Mouse (Mus musculus): ENCODE measurements around the gene Akap13. TPM values are rescaled to one million over a fixed set of nuclear protein-coding genes. Genes with fewer than 3 reads are reported as not detected.

Akap13 gene
- polyA plus RNA-seq, 1 experiment from 2014 or later: 31.0 TPM

DNA sequence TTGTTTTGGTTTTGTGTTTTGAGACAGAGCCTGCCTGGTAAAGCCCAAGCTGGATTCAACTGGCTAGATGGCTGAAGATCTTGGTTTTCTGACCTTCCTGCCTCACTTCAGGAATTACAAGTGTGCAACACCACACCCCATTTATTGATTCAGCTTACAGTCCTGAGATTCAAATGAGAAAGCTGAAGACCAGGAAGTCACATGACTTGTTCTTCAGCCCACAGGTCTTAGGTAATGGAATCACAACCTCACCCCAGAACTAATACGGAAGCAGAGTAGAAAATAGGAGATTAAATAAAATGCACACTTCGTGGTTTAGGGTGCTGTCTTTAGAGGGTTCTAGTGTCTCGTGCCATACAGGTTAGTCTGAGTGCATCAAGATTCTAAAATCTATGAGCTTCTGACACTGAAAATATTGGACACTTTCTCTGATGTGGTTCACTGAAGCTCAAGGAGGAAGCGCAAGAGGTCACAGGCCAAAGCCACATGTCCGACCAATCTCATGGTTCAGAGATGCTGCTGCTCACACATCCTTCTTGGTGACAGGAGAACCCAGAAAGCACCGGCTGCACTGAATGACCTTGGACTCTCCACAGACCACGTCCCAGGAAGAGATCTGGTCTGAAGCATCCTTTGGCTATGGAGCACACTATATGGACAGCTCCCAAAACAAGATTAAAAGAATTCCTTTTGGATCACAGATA is 39.3 kb upstream of the Akap13 start:
- H3K4me1 ChIP-seq (replicated peaks; ENCODE audit: control insufficient read depth, insufficient read depth, low read length): peaks cover 4% of the 10 kb centered on the region; the same call in 1 of the 2 replicates
- WGBS: 84% methylated on average over 7 of the region's 7 CpGs
- no peak for ATAC-seq (replicated peaks; ENCODE audit: low FRiP score)
- H3K9ac ChIP-seq (ENCODE audit: low read length): no peak overlapping the region
- no peak overlapping the region for H3K27ac ChIP-seq (ENCODE audit: low read depth, low read length)
- no peak overlapping the region for H3K4me3 ChIP-seq (ENCODE audit: low read depth, low read length)
- no peaks in the 10 kb centered on the region for H3K36me3 ChIP-seq (ENCODE audit: control insufficient read depth, insufficient read depth, low read length)
- no peaks in the 10 kb centered on the region for H3K9me3 ChIP-seq (ENCODE audit: control insufficient read depth, low read length)
- DNase-seq (ENCODE audit: low spot score): no peak
- H3K27me3 ChIP-seq (ENCODE audit: control insufficient read depth, insufficient read depth, low read length): peaks cover 11% of the 10 kb centered on the region
- no peak overlapping the region for H3K4me2 ChIP-seq (ENCODE audit: low read depth, low read length, severe bottlenecking)

DNA sequence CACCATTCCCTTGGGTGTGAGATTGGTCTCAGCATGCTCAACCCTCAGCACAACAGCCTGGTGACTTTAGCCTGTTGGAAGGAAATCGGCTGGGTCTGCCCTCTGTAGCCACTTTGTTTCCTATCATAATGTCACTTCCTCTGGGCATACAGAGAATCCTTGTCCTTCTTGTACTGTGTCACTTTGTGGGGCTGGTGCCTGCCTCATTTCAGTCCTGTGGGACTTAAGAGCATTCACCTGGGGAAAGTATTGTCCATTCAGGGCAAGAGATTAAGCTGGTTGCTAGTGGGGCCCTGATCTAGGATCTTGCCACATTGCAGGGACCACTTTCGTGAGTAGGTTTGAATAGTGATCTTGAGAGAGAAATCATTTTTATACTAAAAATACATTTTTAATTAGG is 34.4 kb upstream of the Akap13 start:
- H3K36me3 ChIP-seq (ENCODE audit: control insufficient read depth, insufficient read depth, low read length): no peaks in the 10 kb centered on the region
- ATAC-seq (replicated peaks; ENCODE audit: low FRiP score): no peak
- H3K4me3 ChIP-seq (ENCODE audit: low read depth, low read length): no peak overlapping the region
- 75% methylated on average over 2 of the region's 2 CpGs for WGBS
- H3K27ac ChIP-seq (ENCODE audit: low read depth, low read length): no peak overlapping the region
- DNase-seq (ENCODE audit: low spot score): no peak
- no peaks in the 10 kb centered on the region for H3K4me1 ChIP-seq (replicated peaks; ENCODE audit: control insufficient read depth, insufficient read depth, low read length)
- H3K4me2 ChIP-seq (ENCODE audit: low read depth, low read length, severe bottlenecking): no peak overlapping the region
- no peaks in the 10 kb centered on the region for H3K27me3 ChIP-seq (ENCODE audit: control insufficient read depth, insufficient read depth, low read length)
- no peaks in the 10 kb centered on the region for H3K9me3 ChIP-seq (ENCODE audit: control insufficient read depth, low read length)
- no peak overlapping the region for H3K9ac ChIP-seq (ENCODE audit: low read length)

DNA sequence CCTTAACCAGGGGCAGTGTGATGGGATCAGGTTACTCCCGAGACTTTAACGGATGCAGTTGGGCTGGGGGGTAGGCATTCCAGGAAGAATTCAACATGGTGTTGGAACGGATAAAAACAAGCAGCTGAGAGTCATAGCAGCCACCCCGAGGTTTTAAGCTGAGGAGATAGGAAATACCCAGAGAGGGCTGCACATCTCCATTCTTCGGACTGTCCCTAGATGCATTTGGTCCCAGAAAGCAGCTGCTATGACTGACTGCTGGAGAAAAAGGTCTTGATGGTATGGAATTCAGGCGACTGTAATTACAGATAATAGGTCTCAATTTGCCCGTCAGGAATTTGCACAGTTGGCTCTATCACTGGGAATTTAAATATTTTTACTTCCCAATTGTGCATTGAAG is 31.2 kb upstream of the Akap13 start:
- H3K9ac ChIP-seq (ENCODE audit: low read length): no peak overlapping the region
- no peaks in the 10 kb centered on the region for H3K27me3 ChIP-seq (ENCODE audit: control insufficient read depth, insufficient read depth, low read length)
- H3K4me2 ChIP-seq (ENCODE audit: low read depth, low read length, severe bottlenecking): no peak overlapping the region
- no peaks in the 10 kb centered on the region for H3K4me1 ChIP-seq (replicated peaks; ENCODE audit: control insufficient read depth, insufficient read depth, low read length)
- ATAC-seq (replicated peaks; ENCODE audit: low FRiP score) (no peak), DNase-seq (ENCODE audit: low spot score) (no peak)
- no peak overlapping the region for H3K27ac ChIP-seq (ENCODE audit: low read depth, low read length)
- H3K4me3 ChIP-seq (ENCODE audit: low read depth, low read length): no peak overlapping the region
- H3K9me3 ChIP-seq (ENCODE audit: control insufficient read depth, low read length): no peaks in the 10 kb centered on the region
- H3K36me3 ChIP-seq (ENCODE audit: control insufficient read depth, insufficient read depth, low read length): no peaks in the 10 kb centered on the region
- 70% methylated on average over 7 of the region's 7 CpGs for WGBS

DNA sequence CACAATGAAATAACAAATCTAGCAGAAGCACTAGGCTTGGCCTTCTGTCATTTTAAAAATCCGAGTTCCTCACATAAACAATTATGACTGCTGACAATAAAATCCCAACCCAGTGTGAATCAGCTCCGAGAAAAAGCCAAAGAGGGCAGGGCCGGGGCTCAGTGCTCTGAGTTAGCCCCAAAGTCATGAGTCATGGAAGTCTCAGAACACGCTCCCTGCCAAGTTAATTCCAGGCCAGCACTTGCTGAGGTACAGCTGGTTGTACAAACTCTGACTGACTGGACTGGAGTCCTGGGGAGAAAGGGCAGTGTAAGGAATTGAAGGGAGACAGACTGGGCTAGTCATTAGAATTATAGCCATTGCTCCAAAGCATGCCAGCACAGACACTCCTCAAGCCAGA is 28.0 kb upstream of the Akap13 start:
- no peak overlapping the region for H3K27ac ChIP-seq (ENCODE audit: low read depth, low read length)
- no peaks in the 10 kb centered on the region for H3K36me3 ChIP-seq (ENCODE audit: control insufficient read depth, insufficient read depth, low read length)
- H3K4me1 ChIP-seq (replicated peaks; ENCODE audit: control insufficient read depth, insufficient read depth, low read length): no peaks in the 10 kb centered on the region
- no peak overlapping the region for H3K4me3 ChIP-seq (ENCODE audit: low read depth, low read length)
- DNase-seq (ENCODE audit: low spot score) (no peak), ATAC-seq (replicated peaks; ENCODE audit: low FRiP score) (no peak)
- WGBS: 82% methylated on average over 4 of the region's 4 CpGs
- H3K9ac ChIP-seq (ENCODE audit: low read length): no peak overlapping the region
- H3K9me3 ChIP-seq (ENCODE audit: control insufficient read depth, low read length): no peaks in the 10 kb centered on the region
- no peaks in the 10 kb centered on the region for H3K27me3 ChIP-seq (ENCODE audit: control insufficient read depth, insufficient read depth, low read length)
- H3K4me2 ChIP-seq (ENCODE audit: low read depth, low read length, severe bottlenecking): no peak overlapping the region

DNA sequence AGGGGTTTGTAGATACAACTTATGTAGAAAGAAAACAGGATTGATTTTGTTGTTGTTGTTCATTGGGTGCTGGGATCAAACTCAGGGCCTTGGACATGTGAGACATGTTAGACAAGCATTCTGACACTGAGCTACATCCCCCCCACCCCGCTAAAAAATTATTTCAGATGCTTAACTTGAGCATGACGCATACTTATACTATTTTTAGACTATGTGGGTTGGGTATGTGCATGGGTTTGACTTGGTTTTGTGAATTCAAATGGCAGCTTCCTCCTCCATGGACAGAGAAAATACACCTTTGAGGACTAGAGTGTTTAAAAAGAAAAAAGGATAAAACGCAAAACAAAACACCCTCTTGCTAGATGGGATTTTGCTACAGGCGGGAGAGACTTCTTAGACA is 26.4 kb upstream of the Akap13 start:
- ATAC-seq (replicated peaks; ENCODE audit: low FRiP score) (no peak), DNase-seq (ENCODE audit: low spot score) (no peak)
- no peak overlapping the region for H3K9ac ChIP-seq (ENCODE audit: low read length)
- 90% methylated on average over 4 of the region's 4 CpGs for WGBS
- no peak overlapping the region for H3K27ac ChIP-seq (ENCODE audit: low read depth, low read length)
- H3K4me2 ChIP-seq (ENCODE audit: low read depth, low read length, severe bottlenecking): no peak overlapping the region
- H3K27me3 ChIP-seq (ENCODE audit: control insufficient read depth, insufficient read depth, low read length): no peaks in the 10 kb centered on the region
- no peaks in the 10 kb centered on the region for H3K4me1 ChIP-seq (replicated peaks; ENCODE audit: control insufficient read depth, insufficient read depth, low read length)
- H3K36me3 ChIP-seq (ENCODE audit: control insufficient read depth, insufficient read depth, low read length): no peaks in the 10 kb centered on the region
- no peak overlapping the region for H3K4me3 ChIP-seq (ENCODE audit: low read depth, low read length)
- H3K9me3 ChIP-seq (ENCODE audit: control insufficient read depth, low read length): no peaks in the 10 kb centered on the region

DNA sequence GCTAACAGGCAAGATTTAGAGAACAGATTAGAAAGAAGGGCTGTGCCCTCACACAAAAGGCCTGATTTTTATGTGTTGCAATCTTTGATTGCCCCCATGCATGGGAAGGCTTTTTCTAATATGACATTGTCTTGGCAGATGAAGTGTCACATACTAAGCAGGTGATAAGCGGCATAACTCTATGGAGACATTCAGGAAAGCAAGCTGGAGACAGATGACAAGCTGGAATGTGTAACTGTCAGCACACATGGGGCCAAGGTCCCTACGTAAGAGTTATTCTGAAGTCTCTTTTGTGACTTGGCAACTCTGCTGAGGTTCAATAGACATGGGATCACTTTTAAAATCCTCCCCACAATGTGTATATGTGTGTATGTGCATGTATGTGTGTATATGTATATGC is 24.8 kb upstream of the Akap13 start:
- WGBS: 82% methylated on average over 2 of the region's 2 CpGs

DNA sequence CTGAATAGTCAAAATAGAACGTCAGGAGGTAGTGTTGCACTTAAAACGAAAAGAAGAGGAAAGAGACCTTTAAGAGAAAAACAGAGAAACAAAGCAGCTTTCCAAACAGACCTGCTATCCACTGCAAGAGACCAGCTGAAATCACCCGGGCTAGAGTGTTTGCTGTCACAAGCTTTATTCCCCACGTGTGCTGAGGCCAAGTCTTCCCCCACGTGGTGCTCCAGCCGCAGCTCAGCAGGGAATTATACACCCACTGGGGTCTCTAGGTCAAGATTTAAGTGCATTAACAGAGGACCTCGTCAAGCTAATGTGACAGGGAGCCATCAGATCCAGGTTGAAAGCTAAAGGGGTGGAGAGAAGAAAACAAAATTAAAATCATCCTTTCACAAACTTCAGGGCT is 24.3 kb upstream of the Akap13 start:
- H3K36me3 ChIP-seq (ENCODE audit: control insufficient read depth, insufficient read depth, low read length): no peaks in the 10 kb centered on the region
- H3K27me3 ChIP-seq (ENCODE audit: control insufficient read depth, insufficient read depth, low read length): no peaks in the 10 kb centered on the region
- no peak overlapping the region for H3K9ac ChIP-seq (ENCODE audit: low read length)
- DNase-seq (ENCODE audit: low spot score) (no peak), ATAC-seq (replicated peaks; ENCODE audit: low FRiP score) (no peak)
- H3K9me3 ChIP-seq (ENCODE audit: control insufficient read depth, low read length): no peaks in the 10 kb centered on the region
- no peak overlapping the region for H3K4me3 ChIP-seq (ENCODE audit: low read depth, low read length)
- H3K4me2 ChIP-seq (ENCODE audit: low read depth, low read length, severe bottlenecking): no peak overlapping the region
- H3K27ac ChIP-seq (ENCODE audit: low read depth, low read length): no peak overlapping the region
- no peaks in the 10 kb centered on the region for H3K4me1 ChIP-seq (replicated peaks; ENCODE audit: control insufficient read depth, insufficient read depth, low read length)
- WGBS: 43% methylated on average over 7 of the region's 7 CpGs

More for the DNA sequence above, 24.8 kb upstream of the Akap13 start:
- H3K4me1 ChIP-seq (replicated peaks; ENCODE audit: control insufficient read depth, insufficient read depth, low read length): no peaks in the 10 kb centered on the region
- no peak for DNase-seq (ENCODE audit: low spot score)
- no peak overlapping the region for H3K9ac ChIP-seq (ENCODE audit: low read length)
- H3K9me3 ChIP-seq (ENCODE audit: control insufficient read depth, low read length): no peaks in the 10 kb centered on the region
- ATAC-seq (replicated peaks; ENCODE audit: low FRiP score): no peak
- no peak overlapping the region for H3K27ac ChIP-seq (ENCODE audit: low read depth, low read length)
- no peak overlapping the region for H3K4me2 ChIP-seq (ENCODE audit: low read depth, low read length, severe bottlenecking)
- no peak overlapping the region for H3K4me3 ChIP-seq (ENCODE audit: low read depth, low read length)
- H3K36me3 ChIP-seq (ENCODE audit: control insufficient read depth, insufficient read depth, low read length): no peaks in the 10 kb centered on the region
- H3K27me3 ChIP-seq (ENCODE audit: control insufficient read depth, insufficient read depth, low read length): no peaks in the 10 kb centered on the region

DNA sequence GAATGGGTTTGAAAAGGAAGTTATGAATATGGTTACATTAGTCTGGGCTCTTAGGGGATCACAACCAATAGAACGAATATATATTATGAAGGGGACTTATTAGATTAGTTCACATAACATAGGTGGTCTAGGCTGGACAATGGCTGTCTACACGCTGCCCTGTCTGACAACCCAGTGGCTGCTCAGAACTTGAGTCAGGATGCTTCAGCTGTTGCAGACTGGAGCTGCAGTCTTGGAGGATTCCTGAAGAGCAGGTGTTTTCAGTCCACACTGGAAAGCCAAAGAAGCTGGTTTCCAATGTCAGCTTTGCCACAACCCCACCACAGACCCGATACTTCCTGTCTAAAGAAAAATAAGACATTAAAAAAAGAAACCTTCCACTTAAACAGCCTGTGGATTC is 23.3 kb upstream of the Akap13 start:
- no peak overlapping the region for H3K9ac ChIP-seq (ENCODE audit: low read length)
- ATAC-seq (replicated peaks; ENCODE audit: low FRiP score): no peak
- no peak overlapping the region for H3K4me2 ChIP-seq (ENCODE audit: low read depth, low read length, severe bottlenecking)
- no peaks in the 10 kb centered on the region for H3K9me3 ChIP-seq (ENCODE audit: control insufficient read depth, low read length)
- 81% methylated on average over 3 of the region's 3 CpGs for WGBS
- no peaks in the 10 kb centered on the region for H3K4me1 ChIP-seq (replicated peaks; ENCODE audit: control insufficient read depth, insufficient read depth, low read length)
- no peak overlapping the region for H3K27ac ChIP-seq (ENCODE audit: low read depth, low read length)
- no peaks in the 10 kb centered on the region for H3K36me3 ChIP-seq (ENCODE audit: control insufficient read depth, insufficient read depth, low read length)
- H3K27me3 ChIP-seq (ENCODE audit: control insufficient read depth, insufficient read depth, low read length): no peaks in the 10 kb centered on the region
- H3K4me3 ChIP-seq (ENCODE audit: low read depth, low read length): no peak overlapping the region
- DNase-seq (ENCODE audit: low spot score): no peak

DNA sequence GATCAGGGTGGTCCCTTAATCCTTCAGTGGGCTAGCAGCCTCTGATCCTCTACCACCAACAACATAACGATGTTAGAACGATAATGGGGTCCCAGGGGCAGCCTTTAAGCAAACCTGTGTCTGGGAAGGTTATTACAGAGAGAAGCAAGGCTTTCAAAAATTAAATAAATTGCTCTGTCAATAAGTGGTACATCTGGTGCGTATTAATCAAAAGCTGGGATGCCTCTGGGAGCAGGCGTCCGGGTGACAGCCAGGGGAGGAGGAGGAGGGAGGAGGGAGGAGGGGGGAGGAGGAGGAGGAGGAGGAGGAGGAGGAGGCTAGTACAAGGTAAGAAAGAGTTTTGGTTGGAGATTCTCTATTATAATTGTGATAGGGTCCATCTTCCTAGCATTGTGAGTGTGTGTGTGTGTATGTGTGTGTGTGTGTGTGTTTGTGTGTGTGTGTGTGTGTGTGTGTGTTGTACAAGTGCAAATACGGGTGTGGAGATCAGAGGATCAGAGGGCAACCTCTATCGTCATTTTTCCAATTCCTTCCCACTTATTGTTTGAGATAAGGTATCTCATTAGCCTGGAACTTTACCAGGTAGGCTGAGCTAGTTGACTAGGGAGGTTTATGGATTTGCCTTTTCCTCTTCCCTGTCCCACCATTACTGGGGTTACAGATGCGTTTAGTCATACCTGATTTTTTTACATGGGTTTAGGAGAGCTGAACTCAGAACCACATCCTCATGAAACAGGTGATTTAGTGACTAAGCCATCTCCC is 18.7 kb upstream of the Akap13 start:
- H3K27me3 ChIP-seq (ENCODE audit: control insufficient read depth, insufficient read depth, low read length): no peaks in the 10 kb centered on the region
- 73% methylated on average over 6 of the region's 8 CpGs for WGBS
- DNase-seq (ENCODE audit: low spot score) (no peak), ATAC-seq (replicated peaks; ENCODE audit: low FRiP score) (no peak)
- no peak overlapping the region for H3K9ac ChIP-seq (ENCODE audit: low read length)
- no peak overlapping the region for H3K4me3 ChIP-seq (ENCODE audit: low read depth, low read length)
- H3K9me3 ChIP-seq (ENCODE audit: control insufficient read depth, low read length): no peaks in the 10 kb centered on the region
- H3K27ac ChIP-seq (ENCODE audit: low read depth, low read length): no peak overlapping the region
- H3K36me3 ChIP-seq (ENCODE audit: control insufficient read depth, insufficient read depth, low read length): no peaks in the 10 kb centered on the region
- no peak overlapping the region for H3K4me2 ChIP-seq (ENCODE audit: low read depth, low read length, severe bottlenecking)
- H3K4me1 ChIP-seq (replicated peaks; ENCODE audit: control insufficient read depth, insufficient read depth, low read length): no peaks in the 10 kb centered on the region

Measured in forebrain, embryonic 11.5 days (tissue).